Mouse (Mus musculus): ENCODE results near the gene Spaca4. TPM values are rescaled to one million over a fixed set of nuclear protein-coding genes. Genes with fewer than 3 reads are reported as not detected.

The Spaca4 gene
- total RNA-seq, 1 experiment = 0.76 TPM

- Histone ChIP-seq H3K36me3 (ENCODE audit: control insufficient read depth, insufficient read depth, low read length, poor library complexity, severe bottlenecking) (peaks cover 18% of the 10 kb centered on the region; the same call in 1 of the 2 replicates), H3K27ac (ENCODE audit: insufficient read depth, low read depth, low read length, poor library complexity, severe bottlenecking) (peak overlapping the region; percentile 56), H3K4me3 (ENCODE audit: insufficient read depth in 1 of 2, low read depth in 1 of 2, low read length in 2 of 2, poor library complexity in 1 of 2, severe bottlenecking in 1 of 2) (peak overlapping the region; percentile 56 to 70), H3K9me3 (ENCODE audit: control insufficient read depth, insufficient read depth, low read depth, low read length) (no peaks in the 10 kb centered on the region), H3K9ac (ENCODE audit: insufficient read depth, low read depth, low read length, poor library complexity, severe bottlenecking) (peak overlapping the region; percentile 72), H3K4me1 (ENCODE audit: control insufficient read depth in 2 of 2, insufficient read depth in 2 of 2, low read length in 2 of 2, poor library complexity in 1 of 2) (peaks cover 5 to 33% of the 10 kb centered on the region in 2 experiments; a peak in 3 of 4 replicates)
- peak; percentile 87 for DNase-seq (ENCODE audit: low read depth, low spot score)
- in situ Hi-C loops (cut with MboI; ENCODE audit: low sequenced_read_pairs in 2 of 2, unreplicated experiment in 2 of 2) = no loop called here
- TF ChIP-seq MAFK (IDR thresholded peaks at IDR 0.05; ENCODE audit: insufficient read depth, low read depth, low read length) = no peak
- TF ChIP-seq ZNF384 (IDR thresholded peaks at IDR 0.05; ENCODE audit: low read depth, low read length) = no peak
- no peak for TF ChIP-seq ZC3H11A (IDR thresholded peaks at IDR 0.05; ENCODE audit: borderline replicate concordance, low read depth, low read length)
- no peak for TF ChIP-seq HCFC1 (IDR thresholded peaks at IDR 0.05; ENCODE audit: borderline replicate concordance, insufficient read depth, low read length)
- 0 out of 2 replicates have a peak, but pooled peaks have one; percentile 15 for TF ChIP-seq CHD2 (IDR thresholded peaks at IDR 0.05; ENCODE audit: low read depth, low read length)
These were observed 18.1 kb downstream of the Spaca4 start for GRCm38 (mm10) chr7:45707375-45707967.

- Histone ChIP-seq H3K27ac (ENCODE audit: insufficient read depth, low read depth, low read length, poor library complexity, severe bottlenecking) (peak overlapping the region; percentile 56), H3K4me3 (ENCODE audit: insufficient read depth in 1 of 2, low read depth in 1 of 2, low read length in 2 of 2, poor library complexity in 1 of 2, severe bottlenecking in 1 of 2) (peak overlapping the region; percentile 80 to 85), H3K36me3 (ENCODE audit: control insufficient read depth, insufficient read depth, low read length, poor library complexity, severe bottlenecking) (peaks cover 14% of the 10 kb centered on the region; the same call in 1 of the 2 replicates), H3K9ac (ENCODE audit: insufficient read depth, low read depth, low read length, poor library complexity, severe bottlenecking) (peak overlapping the region; percentile 83), H3K4me1 (ENCODE audit: control insufficient read depth in 2 of 2, insufficient read depth in 2 of 2, low read length in 2 of 2, poor library complexity in 1 of 2) (peaks cover 5 to 30% of the 10 kb centered on the region in 2 experiments; a peak in 3 of 4 replicates), H3K9me3 (ENCODE audit: control insufficient read depth, insufficient read depth, low read depth, low read length) (no peaks in the 10 kb centered on the region)
- TF ChIP-seq ZNF384 (IDR thresholded peaks at IDR 0.05; ENCODE audit: low read depth, low read length) = no peak
- in situ Hi-C loops (cut with MboI; ENCODE audit: low sequenced_read_pairs in 2 of 2, unreplicated experiment in 2 of 2) = no loop called here
- no peak for DNase-seq (ENCODE audit: low read depth, low spot score)
These were observed 18.8 kb downstream of the Spaca4 start for GRCm38 (mm10) chr7:45706721-45707241.

- DNase-seq (ENCODE audit: low read depth, low spot score) = no peak
- Histone ChIP-seq H3K27ac (ENCODE audit: insufficient read depth, low read depth, low read length, poor library complexity, severe bottlenecking) (no peak overlapping the region), H3K36me3 (ENCODE audit: control insufficient read depth, insufficient read depth, low read length, poor library complexity, severe bottlenecking) (peaks cover 6% of the 10 kb centered on the region; the same call in 1 of the 2 replicates), H3K4me1 (ENCODE audit: control insufficient read depth in 2 of 2, insufficient read depth in 2 of 2, low read length in 2 of 2, poor library complexity in 1 of 2) (peaks cover 5 to 28% of the 10 kb centered on the region in 2 experiments; a peak in 3 of 4 replicates), H3K9me3 (ENCODE audit: control insufficient read depth, insufficient read depth, low read depth, low read length) (no peaks in the 10 kb centered on the region), H3K4me3 (ENCODE audit: insufficient read depth in 1 of 2, low read depth in 1 of 2, low read length in 2 of 2, poor library complexity in 1 of 2, severe bottlenecking in 1 of 2) (peak overlapping the region; percentile 80 to 85), H3K9ac (ENCODE audit: insufficient read depth, low read depth, low read length, poor library complexity, severe bottlenecking) (peak overlapping the region; percentile 83; the same call in 1 of the 2 replicates)
- in situ Hi-C loops (cut with MboI; ENCODE audit: low sequenced_read_pairs in 2 of 2, unreplicated experiment in 2 of 2) = no loop called here
- TF ChIP-seq MAFK (IDR thresholded peaks at IDR 0.05; ENCODE audit: insufficient read depth, low read depth, low read length) (no peak), HCFC1 (IDR thresholded peaks at IDR 0.05; ENCODE audit: borderline replicate concordance, insufficient read depth, low read length) (no peak), ZC3H11A (IDR thresholded peaks at IDR 0.05; ENCODE audit: borderline replicate concordance, low read depth, low read length) (no peak), ZNF384 (IDR thresholded peaks at IDR 0.05; ENCODE audit: low read depth, low read length) (no peak), CHD2 (IDR thresholded peaks at IDR 0.05; ENCODE audit: low read depth, low read length) (no peak)
These were observed 19.7 kb downstream of the Spaca4 start for GRCm38 (mm10) chr7:45705873-45706281.

- H3K4me1 ChIP-seq (ENCODE audit: control insufficient read depth in 2 of 2, insufficient read depth in 2 of 2, low read length in 2 of 2, poor library complexity in 1 of 2) = peaks cover 5 to 24% of the 10 kb centered on the region in 2 experiments; a peak in 3 of 4 replicates
- H3K9me3 ChIP-seq (ENCODE audit: control insufficient read depth, insufficient read depth, low read depth, low read length) = no peaks in the 10 kb centered on the region
- no peak for TF ChIP-seq HCFC1 (IDR thresholded peaks at IDR 0.05; ENCODE audit: borderline replicate concordance, insufficient read depth, low read length)
- TF ChIP-seq ZNF384 (IDR thresholded peaks at IDR 0.05; ENCODE audit: low read depth, low read length) = no peak
- no peak for TF ChIP-seq CHD2 (IDR thresholded peaks at IDR 0.05; ENCODE audit: low read depth, low read length)
- no peak for TF ChIP-seq MAFK (IDR thresholded peaks at IDR 0.05; ENCODE audit: insufficient read depth, low read depth, low read length)
- TF ChIP-seq ZC3H11A (IDR thresholded peaks at IDR 0.05; ENCODE audit: borderline replicate concordance, low read depth, low read length) = no peak
- H3K9ac ChIP-seq (ENCODE audit: insufficient read depth, low read depth, low read length, poor library complexity, severe bottlenecking) = peak overlapping the region; percentile 55; the same call in 1 of the 2 replicates
- in situ Hi-C loops (cut with MboI; ENCODE audit: low sequenced_read_pairs in 2 of 2, unreplicated experiment in 2 of 2) = no loop called here
- peaks cover 2% of the 10 kb centered on the region; the same call in 1 of the 2 replicates for H3K36me3 ChIP-seq (ENCODE audit: control insufficient read depth, insufficient read depth, low read length, poor library complexity, severe bottlenecking)
- no peak for DNase-seq (ENCODE audit: low read depth, low spot score)
- no peak overlapping the region for H3K27ac ChIP-seq (ENCODE audit: insufficient read depth, low read depth, low read length, poor library complexity, severe bottlenecking)
- H3K4me3 ChIP-seq (ENCODE audit: insufficient read depth in 1 of 2, low read depth in 1 of 2, low read length in 2 of 2, poor library complexity in 1 of 2, severe bottlenecking in 1 of 2) = peak overlapping the region; percentile 80 to 85
These were observed 20.2 kb downstream of the Spaca4 start for GRCm38 (mm10) chr7:45705443-45705864.

All from ES-E14 (cell line).